Mouse (Mus musculus) induced T-regulatory cell, adult 2 months (primary cell): ENCODE data around the gene Dusp6.

ENCODE experiments used
- DNase-seq: peaks from one replicate; pipeline ENCODE4 v3.0.0-alpha.2; 2012; ENCODE audit warnings: low read depth

Gene Dusp6

GRCm38 (mm10) chr10:99274640-99275039, 11.6 kb downstream of the Dusp6 start:
- DNase-seq: no peak

DNA sequence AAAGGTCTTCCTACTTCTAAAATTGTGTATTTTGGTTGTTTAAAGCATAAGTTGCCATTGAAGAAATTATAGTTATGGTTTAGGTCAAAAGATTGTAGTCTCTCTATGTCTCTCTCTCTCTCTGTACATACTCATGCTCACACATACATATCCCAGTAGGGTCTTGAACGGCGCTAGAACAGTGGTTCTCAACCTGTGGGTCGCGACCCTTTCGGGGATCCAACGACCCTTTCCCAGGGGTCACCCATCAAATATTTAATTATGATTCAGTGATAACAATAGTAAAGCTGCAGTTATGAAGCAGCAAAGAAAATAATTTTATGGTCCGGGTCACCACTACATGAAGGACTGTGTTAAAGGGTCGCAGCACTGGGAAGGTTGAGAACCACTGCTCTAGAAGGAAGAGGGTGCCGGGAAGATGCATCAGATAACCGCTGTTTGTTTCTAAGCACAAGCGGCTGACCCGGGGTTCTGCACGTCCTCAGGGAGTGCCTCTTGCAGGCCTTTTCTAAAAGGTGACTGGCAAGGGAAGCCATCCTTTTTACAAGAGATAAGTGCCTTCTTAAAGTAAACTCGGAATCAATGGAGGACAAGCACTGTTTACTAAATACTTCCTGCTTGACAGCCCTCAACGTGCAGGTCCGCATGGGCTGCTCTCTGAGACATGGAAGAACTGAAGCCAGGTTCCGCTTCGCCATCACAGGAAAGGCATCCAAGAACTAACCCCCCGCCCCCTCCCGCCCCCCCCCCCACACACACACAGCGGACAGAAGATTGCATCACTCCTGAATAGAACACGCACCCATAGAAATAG, 16.2 kb downstream of the Dusp6 start:
- DNase-seq: no peak

GRCm38 (mm10) chr10:99283981-99284385, 21.0 kb downstream of the Dusp6 start:
- no peak for DNase-seq

- DNase-seq: peak; percentile 42
Measured at GRCm38 (mm10) chr10:99284918-99285317, 21.9 kb downstream of the Dusp6 start.

DNA sequence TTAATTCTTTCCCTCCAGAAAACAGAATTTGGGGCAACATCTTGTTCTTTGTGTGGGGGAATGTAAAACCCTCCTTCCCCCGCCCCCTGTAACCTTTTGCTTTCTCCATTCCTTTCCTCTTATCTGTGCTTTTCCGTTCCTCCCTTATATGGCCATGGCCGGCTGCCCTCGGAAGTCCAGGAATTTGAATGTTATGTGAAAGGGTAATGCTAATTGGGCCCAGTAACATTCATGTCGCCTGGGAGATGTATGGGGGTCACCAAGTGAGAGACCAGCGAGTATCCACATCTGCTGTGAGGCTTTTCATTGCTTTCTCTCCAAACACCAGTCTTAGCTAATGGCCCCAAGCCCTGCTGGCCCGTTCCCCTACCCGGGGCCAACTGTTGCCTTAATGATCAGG, 22.7 kb downstream of the Dusp6 start:
- no peak for DNase-seq

- DNase-seq: no peak
Measured at GRCm38 (mm10) chr10:99286213-99286612, 23.2 kb downstream of the Dusp6 start.

DNA sequence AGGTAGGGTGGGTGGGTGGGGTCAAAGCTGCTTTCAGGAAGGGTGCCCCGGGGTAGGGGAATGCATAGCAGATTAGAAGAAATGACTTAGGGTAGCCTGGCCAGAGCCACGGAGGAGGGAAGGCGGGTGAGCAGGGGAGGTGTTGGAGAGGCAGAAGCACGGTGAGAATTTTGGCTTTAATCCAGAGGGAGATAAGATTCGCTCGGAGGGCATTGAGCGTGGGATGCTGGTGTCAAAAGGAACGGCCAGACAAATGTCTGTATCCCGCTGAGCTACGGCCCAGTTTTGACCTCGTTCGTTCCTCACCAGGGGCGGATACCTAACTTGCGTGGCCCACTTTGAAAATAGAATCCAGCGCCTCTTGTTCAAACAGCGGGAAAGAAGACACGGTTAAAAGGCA, 23.8 kb downstream of the Dusp6 start:
- DNase-seq: no peak

GRCm38 (mm10) chr10:99287206-99287605, 24.2 kb downstream of the Dusp6 start:
- peak; percentile 53 for DNase-seq

DNA sequence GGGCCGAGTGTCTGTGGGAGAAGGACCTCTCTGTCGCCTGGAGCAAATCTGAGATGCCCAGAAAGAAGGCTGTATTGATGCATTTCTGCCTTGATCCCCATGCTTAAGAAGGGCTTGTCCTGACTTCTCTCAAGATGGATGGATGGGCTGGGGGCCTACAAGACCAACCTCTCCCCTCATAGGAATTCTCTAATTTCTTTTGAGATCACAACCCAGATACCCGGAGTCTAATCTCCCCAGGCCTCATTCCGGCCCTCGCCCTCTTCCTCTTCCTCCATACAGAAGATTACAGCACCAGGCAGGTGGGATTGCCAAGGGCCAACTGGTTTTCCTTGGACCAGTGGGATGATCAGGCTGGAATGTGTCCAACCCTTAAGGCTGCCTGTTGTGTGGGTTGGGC, 26.1 kb downstream of the Dusp6 start:
- DNase-seq: no peak

DNA sequence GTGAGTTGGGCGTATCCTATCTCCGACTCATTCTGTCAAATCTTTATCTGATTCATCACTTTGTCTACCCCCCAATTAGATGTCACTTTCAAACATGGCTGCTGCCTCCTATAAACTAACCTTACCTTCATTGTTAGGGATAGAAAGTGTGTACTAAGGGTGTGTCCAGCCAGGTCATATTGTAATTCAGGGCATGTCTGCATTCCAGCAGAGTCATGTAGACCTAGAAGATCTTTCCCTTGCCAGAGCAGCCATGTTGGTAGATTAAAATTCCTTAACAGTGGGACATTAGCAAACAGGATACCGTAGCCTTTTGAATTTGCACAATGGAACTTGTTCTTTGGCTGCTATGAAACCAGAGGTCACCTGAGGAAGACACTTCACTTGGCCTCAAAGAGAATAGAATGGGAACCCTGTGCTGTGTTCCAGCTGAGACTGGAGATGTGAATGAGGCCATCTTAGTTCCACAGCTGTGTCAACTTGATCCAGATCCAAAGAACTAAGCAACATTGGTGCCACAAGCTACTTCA, 30.1 kb downstream of the Dusp6 start:
- no peak for DNase-seq

DNA sequence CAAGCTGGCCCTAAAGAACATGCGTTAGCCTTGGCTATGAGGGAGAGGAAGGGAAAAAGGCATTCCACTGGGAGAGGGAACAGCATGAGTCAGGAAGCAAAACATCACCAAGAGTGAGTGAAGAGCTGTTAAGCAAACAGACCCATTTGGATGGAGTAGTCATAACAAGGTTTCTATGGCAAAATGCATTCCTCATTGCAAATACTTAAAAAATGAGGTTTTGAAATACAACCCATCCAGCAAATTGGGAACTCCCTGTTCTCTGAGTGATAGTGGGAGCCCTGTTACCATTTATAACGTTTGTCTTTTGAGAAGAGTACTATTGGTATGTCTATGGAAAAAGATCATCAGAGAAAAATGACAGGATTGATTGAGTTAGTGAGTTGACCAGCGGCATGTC, 34.7 kb downstream of the Dusp6 start:
- no peak for DNase-seq

GRCm38 (mm10) chr10:99298328-99299295, 35.6 kb downstream of the Dusp6 start:
- DNase-seq: no peak

GRCm38 (mm10) chr10:99299303-99299702, 36.3 kb downstream of the Dusp6 start:
- no peak for DNase-seq

DNA sequence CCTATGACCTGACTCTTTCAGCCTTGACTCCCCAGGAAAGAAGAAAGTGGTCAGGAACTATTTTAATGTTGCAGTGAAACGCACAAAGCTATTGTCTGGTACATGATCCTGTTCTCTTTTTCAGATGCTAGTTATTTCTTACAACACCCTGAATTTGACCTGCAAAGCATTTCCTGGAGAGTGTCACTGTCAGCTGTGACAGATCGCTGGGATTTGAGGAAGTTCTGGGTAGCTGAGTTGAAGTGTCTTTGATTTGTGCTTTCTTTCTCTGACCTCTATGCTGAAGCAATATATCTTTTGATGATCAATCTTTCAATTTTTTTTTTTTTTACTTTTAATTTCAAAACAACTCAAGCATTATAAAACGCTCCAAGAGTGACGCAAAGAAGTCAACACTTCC, 39.0 kb downstream of the Dusp6 start:
- no peak for DNase-seq

- no peak for DNase-seq
Measured at GRCm38 (mm10) chr10:99308837-99309236, 45.8 kb downstream of the Dusp6 start.

- no peak for DNase-seq
Measured at GRCm38 (mm10) chr10:99309617-99310016, 46.6 kb downstream of the Dusp6 start.

DNA sequence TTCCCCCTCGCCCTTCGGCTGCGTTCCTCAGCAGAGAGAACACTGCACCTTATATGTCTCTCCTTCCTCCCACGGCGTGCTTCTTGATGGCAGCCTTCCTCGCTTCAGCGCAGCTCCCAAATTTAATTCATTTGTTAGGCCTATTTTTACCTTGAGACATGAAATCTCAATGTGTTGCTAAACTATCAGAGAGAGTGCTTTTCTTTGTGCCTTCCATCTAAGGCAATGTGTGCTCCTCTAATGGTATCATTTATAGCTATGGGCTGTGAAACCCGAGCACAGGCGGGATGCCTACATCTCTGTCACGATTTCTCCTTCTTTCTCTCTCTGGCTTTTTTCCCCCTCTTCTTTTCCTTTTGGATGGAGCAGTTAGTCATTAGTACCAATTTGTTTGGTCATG, 47.2 kb downstream of the Dusp6 start:
- no peak for DNase-seq

GRCm38 (mm10) chr10:99311956-99312355, 48.9 kb downstream of the Dusp6 start:
- DNase-seq: no peak

GRCm38 (mm10) chr10:99314366-99314765, 51.3 kb downstream of the Dusp6 start:
- no peak for DNase-seq

DNA sequence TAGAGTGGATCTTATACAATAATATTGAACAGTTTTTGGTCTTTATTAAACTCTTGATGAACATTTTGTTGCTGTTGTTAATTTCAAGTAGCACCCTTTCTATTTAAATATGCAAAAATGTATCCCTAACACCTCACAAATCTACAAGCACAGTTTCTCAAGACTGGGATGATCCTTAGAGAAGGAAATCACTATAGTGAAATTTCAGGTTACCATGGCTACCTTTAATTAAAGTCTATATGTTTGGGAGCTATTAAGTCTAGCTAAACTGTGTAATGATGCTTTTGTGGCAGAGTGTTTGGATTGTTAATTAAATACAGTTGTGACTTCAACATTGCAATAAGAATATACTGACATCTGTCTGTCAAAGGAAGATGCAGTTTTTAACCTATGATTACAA, 54.0 kb downstream of the Dusp6 start:
- DNase-seq: no peak
